In the genomic region with DNA sequence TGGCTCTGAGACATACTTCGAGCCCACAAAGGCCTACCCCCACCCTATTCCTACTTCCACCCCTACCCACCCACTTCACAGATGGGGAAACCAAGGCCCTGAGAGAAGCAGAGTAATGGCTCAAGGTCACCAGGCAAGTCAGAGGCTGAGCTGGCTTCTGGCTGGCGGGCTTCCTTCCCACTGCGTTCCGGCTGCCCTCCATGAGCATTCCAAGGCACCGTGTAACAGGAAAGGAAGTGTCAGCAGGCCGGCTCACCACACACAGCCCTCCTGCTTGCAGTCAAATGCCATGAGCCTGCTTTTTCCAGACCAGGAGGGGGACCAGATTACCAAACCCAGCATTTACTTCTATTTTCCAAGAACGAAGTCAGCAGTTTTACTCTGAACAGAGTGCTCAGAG, we compare ENCODE assay signal across 10 mouse cellular contexts.
A peak's percentile ranks its signal among the peaks of the same experiment; 100 is the strongest.
DNase-seq lines count a peak whose midpoint lies in the region; ATAC-seq and TF ChIP-seq lines count a peak whose summit lies in the region.
"Had no signal": no experiment of that assay in that cellular context is flagged by ENCODE, and none has a peak within 500 bp of the region (broad histone marks: within the 10 kb centered on the region; RNA-seq: fewer than 3 reads in every experiment).

No protein-coding gene starts in this region.

- TF ChIP-seq EP300 in lung, postnatal 0 days (IDR thresholded peaks at IDR 0.05): no peak

- no peak for TF ChIP-seq CTCF in gastrocnemius, adult 2 months (IDR thresholded peaks at IDR 0.05)
- TF ChIP-seq CTCF in intestine, postnatal 0 days (IDR thresholded peaks at IDR 0.05; ENCODE audit: low read depth): no peak
- TF ChIP-seq CTCF in lung, postnatal 0 days (IDR thresholded peaks at IDR 0.05): no peak
- no peak for TF ChIP-seq CTCF in forebrain, postnatal 0 days (IDR thresholded peaks at IDR 0.05; ENCODE audit: low read depth)

- no peaks in the 10 kb centered on the region for H3K27me3 ChIP-seq in embryonic facial prominence, embryonic 14.5 days (replicated peaks; ENCODE audit: control insufficient read depth, insufficient read depth, low read length)
- H3K27me3 ChIP-seq in intestine, postnatal 0 days (replicated peaks; ENCODE audit: control insufficient read depth, insufficient read depth, low read length): no peaks in the 10 kb centered on the region
- no peaks in the 10 kb centered on the region for H3K27me3 ChIP-seq in lung, postnatal 0 days (replicated peaks; ENCODE audit: insufficient read depth, low read length)
- H3K27me3 ChIP-seq in forebrain, postnatal 0 days (ENCODE audit: insufficient read depth, low read length): no peaks in the 10 kb centered on the region
- H3K27me3 ChIP-seq: hindbrain, embryonic 15.5 days had no signal

- no peak overlapping the region for H3K4me3 ChIP-seq in gastrocnemius, adult 2 months
- H3K4me3 ChIP-seq in embryonic facial prominence, embryonic 14.5 days (ENCODE audit: low read depth, low read length): no peak overlapping the region
- H3K4me3 ChIP-seq in intestine, postnatal 0 days (ENCODE audit: low read depth, low read length): no peak overlapping the region
- H3K4me3 ChIP-seq in lung, postnatal 0 days (ENCODE audit: low read depth, low read length): no peak overlapping the region
- H3K4me3 ChIP-seq in forebrain, postnatal 0 days (ENCODE audit: low read depth, low read length): no peak overlapping the region
- H3K4me3 ChIP-seq: hindbrain, embryonic 15.5 days had no signal

- H3K4me2 ChIP-seq in embryonic facial prominence, embryonic 14.5 days (ENCODE audit: low read depth, low read length): no peak overlapping the region
- no peak overlapping the region for H3K4me2 ChIP-seq in intestine, postnatal 0 days (replicated peaks; ENCODE audit: low read depth)
- H3K4me2 ChIP-seq in lung, postnatal 0 days (replicated peaks; ENCODE audit: low read depth, low read length): no peak overlapping the region
- no peak overlapping the region for H3K4me2 ChIP-seq in forebrain, postnatal 0 days (ENCODE audit: low read depth)
- H3K4me2 ChIP-seq: hindbrain, embryonic 15.5 days had no signal

- peak overlapping the region; percentile 11; the same call in 1 of the 2 replicates for H3K9ac ChIP-seq in embryonic facial prominence, embryonic 14.5 days (ENCODE audit: low read depth, low read length)
- no peak overlapping the region for H3K9ac ChIP-seq in intestine, postnatal 0 days (ENCODE audit: low read depth, low read length)
- H3K9ac ChIP-seq in lung, postnatal 0 days (replicated peaks; ENCODE audit: low read depth): no peak overlapping the region
- H3K9ac ChIP-seq in forebrain, postnatal 0 days: no peak overlapping the region
- H3K9ac ChIP-seq: hindbrain, embryonic 15.5 days had no signal

- no peaks in the 10 kb centered on the region for H3K36me3 ChIP-seq in embryonic facial prominence, embryonic 14.5 days (ENCODE audit: control insufficient read depth, insufficient read depth, low read length)
- H3K36me3 ChIP-seq in intestine, postnatal 0 days (ENCODE audit: control insufficient read depth, insufficient read depth): no peaks in the 10 kb centered on the region
- H3K36me3 ChIP-seq in lung, postnatal 0 days (ENCODE audit: insufficient read depth, low read length): no peaks in the 10 kb centered on the region
- H3K36me3 ChIP-seq in forebrain, postnatal 0 days (ENCODE audit: insufficient read depth): no peaks in the 10 kb centered on the region
- H3K36me3 ChIP-seq: hindbrain, embryonic 15.5 days had no signal

- H3K4me1 ChIP-seq in embryonic facial prominence, embryonic 14.5 days (ENCODE audit: control insufficient read depth, insufficient read depth, low read length): peaks cover 63% of the 10 kb centered on the region
- no peaks in the 10 kb centered on the region for H3K4me1 ChIP-seq in intestine, postnatal 0 days (replicated peaks; ENCODE audit: control insufficient read depth, insufficient read depth, low read length)
- peaks cover 19% of the 10 kb centered on the region; the same call in 1 of the 2 replicates for H3K4me1 ChIP-seq in lung, postnatal 0 days (ENCODE audit: insufficient read depth, low read depth, low read length)
- H3K4me1 ChIP-seq in forebrain, postnatal 0 days (ENCODE audit: insufficient read depth): 0 out of 2 replicates have a peak, but pooled peaks cover 7% of the 10 kb centered on the region

- peak; percentile 58 for DNase-seq in gastrocnemius, adult 2 months
- no peak for DNase-seq in gastrocnemius, adult 18-20 months (ENCODE audit: low spot score)
- no peak for DNase-seq in embryonic facial prominence, embryonic 14.5 days (ENCODE audit: low spot score)
- peak; percentile 57 for DNase-seq in lung, postnatal 0 days (ENCODE audit: low spot score)
- DNase-seq in right cerebral cortex, postnatal 10 days (ENCODE audit: low spot score in 2 of 2): no peak
- no peak for DNase-seq in B cell, adult 2 months
- DNase-seq in forebrain, postnatal 0 days: no peak
- DNase-seq: left cerebral cortex, postnatal 4 days had no signal

- no peak for ATAC-seq in embryonic facial prominence, embryonic 14.5 days (ENCODE audit: low read depth)
- ATAC-seq in intestine, postnatal 0 days: no peak
- no peak for ATAC-seq in lung, postnatal 0 days
- no peak for ATAC-seq in forebrain, postnatal 0 days

- WGBS in embryonic facial prominence, embryonic 14.5 days: 57% methylated on average over 7 of the region's 7 CpGs
- 64% methylated on average over 7 of the region's 7 CpGs for WGBS in intestine, postnatal 0 days
- WGBS in lung, postnatal 0 days: 36% methylated on average over 7 of the region's 7 CpGs
- 85% methylated on average over 7 of the region's 7 CpGs for WGBS in forebrain, postnatal 0 days

- peak overlapping the region; percentile 76 for H3K27ac ChIP-seq in gastrocnemius, adult 2 months
- H3K27ac ChIP-seq in embryonic facial prominence, embryonic 14.5 days (replicated peaks; ENCODE audit: low read depth, low read length): peak overlapping the region; percentile 67
- H3K27ac ChIP-seq in intestine, postnatal 0 days (ENCODE audit: low read depth, low read length): peak overlapping the region; percentile 42
- peak overlapping the region; percentile 76 for H3K27ac ChIP-seq in lung, postnatal 0 days (ENCODE audit: low read length)
- H3K27ac ChIP-seq in forebrain, postnatal 0 days (ENCODE audit: low read depth, low read length): no peak overlapping the region
- H3K27ac ChIP-seq: hindbrain, embryonic 15.5 days had no signal

- intact Hi-C loops in gastrocnemius, adult 2 months (cut with DNase I): loop anchor here (5.0 kb wide), 1 partner anchor 35 kb away; no protein-coding TSS in a partner anchor

- H3K9me3 ChIP-seq in embryonic facial prominence, embryonic 14.5 days (ENCODE audit: control insufficient read depth, low read length): no peaks in the 10 kb centered on the region
- no peaks in the 10 kb centered on the region for H3K9me3 ChIP-seq in intestine, postnatal 0 days (ENCODE audit: control insufficient read depth)
- H3K9me3 ChIP-seq in lung, postnatal 0 days (ENCODE audit: low read length): no peaks in the 10 kb centered on the region
- H3K9me3 ChIP-seq in forebrain, postnatal 0 days (ENCODE audit: low read length): no peaks in the 10 kb centered on the region
- H3K9me3 ChIP-seq: hindbrain, embryonic 15.5 days had no signal

Comparison
In these comparisons a context has a peak if more than half of its experiments do, and no peak if none do; other contexts are left out.
1. DNase-seq: peak in gastrocnemius, adult 2 months (single experiment) and lung, postnatal 0 days (single experiment); none in gastrocnemius, adult 18-20 months (single experiment), embryonic facial prominence, embryonic 14.5 days (single experiment), right cerebral cortex, postnatal 10 days (0 of 2), B cell, adult 2 months (0 of 2) and forebrain, postnatal 0 days (single experiment).